Mouse (Mus musculus) c-Kit-negative CD71-positive TER-119-positive erythroid progenitor cells, embryonic 14.5 days (primary cell): ENCODE measurements around the gene Serpinf2.

Experiments
- DNase-seq: peaks from one replicate; pipeline ENCODE4 v3.0.0-alpha.2; 2013; ENCODE audit warnings: low read depth, low spot score

The Serpinf2 gene

GRCm38 (mm10) chr11:75429019-75429705 is 10.2 kb downstream of the Serpinf2 start:
- DNase-seq = no peak

- DNase-seq = no peak
These were observed 14.9 kb downstream of the Serpinf2 start for GRCm38 (mm10) chr11:75424459-75424858.

GRCm38 (mm10) chr11:75424033-75424432 is 15.4 kb downstream of the Serpinf2 start:
- no peak for DNase-seq

GRCm38 (mm10) chr11:75423091-75423490 is 16.3 kb downstream of the Serpinf2 start:
- DNase-seq = no peak

GRCm38 (mm10) chr11:75422013-75422792 is 17.2 kb downstream of the Serpinf2 start, which contains the start of gene Serpinf1:
Gene Serpinf1 (minus strand): TSS chr11:75422701.
- no peak for DNase-seq

GRCm38 (mm10) chr11:75421375-75422012 is 17.9 kb downstream of the Serpinf2 start:
- DNase-seq = no peak

- no peak for DNase-seq
These were observed 18.5 kb downstream of the Serpinf2 start for GRCm38 (mm10) chr11:75420810-75421374.

- no peak for DNase-seq
These were observed 19.4 kb downstream of the Serpinf2 start for GRCm38 (mm10) chr11:75420037-75420436.

- DNase-seq = no peak
These were observed 23.4 kb downstream of the Serpinf2 start for GRCm38 (mm10) chr11:75415994-75416393.

- DNase-seq = no peak
These were observed 24.3 kb downstream of the Serpinf2 start for GRCm38 (mm10) chr11:75415096-75415495.

- no peak for DNase-seq
These were observed 28.8 kb downstream of the Serpinf2 start for GRCm38 (mm10) chr11:75410591-75410990.

- DNase-seq = no peak
These were observed 29.5 kb downstream of the Serpinf2 start for GRCm38 (mm10) chr11:75409679-75410575.

- peak; percentile 40 for DNase-seq
These were observed 32.5 kb downstream of the Serpinf2 start for GRCm38 (mm10) chr11:75406865-75407264.

GRCm38 (mm10) chr11:75406104-75406503 is 33.3 kb downstream of the Serpinf2 start:
- DNase-seq = no peak

GRCm38 (mm10) chr11:75404801-75405200 is 34.6 kb downstream of the Serpinf2 start:
- no peak for DNase-seq

- no peak for DNase-seq
These were observed 35.9 kb downstream of the Serpinf2 start for GRCm38 (mm10) chr11:75403301-75404052.

- DNase-seq = no peak
These were observed 37.1 kb downstream of the Serpinf2 start for GRCm38 (mm10) chr11:75402271-75402690.

GRCm38 (mm10) chr11:75400099-75400498 is 39.3 kb downstream of the Serpinf2 start:
- DNase-seq = no peak

GRCm38 (mm10) chr11:75399411-75399841 is 40.0 kb downstream of the Serpinf2 start:
- DNase-seq = no peak

- DNase-seq = no peak
These were observed 41.9 kb downstream of the Serpinf2 start for GRCm38 (mm10) chr11:75397452-75397851.
